Mouse (Mus musculus): ENCODE data around the gene Fasl.

- TF ChIP-seq CTCF (IDR thresholded peaks at IDR 0.05; ENCODE audit: low read depth, low read length) = no peak
- TF ChIP-seq GATA1 (IDR thresholded peaks at IDR 0.05; ENCODE audit: borderline replicate concordance, low read length) = no peak
- TF ChIP-seq GATA2 (IDR thresholded peaks at IDR 0.05; ENCODE audit: borderline replicate concordance, low read depth, low read length) = no peak
- TF ChIP-seq TAL1 (conservative IDR thresholded peaks at IDR 0.05; ENCODE audit: low read depth, low read length) = no peak
- TF ChIP-seq POLR2AphosphoS5 (IDR thresholded peaks at IDR 0.05; ENCODE audit: insufficient replicate concordance, low read depth, low read length) = no peak
Measured at GRCm38 (mm10) chr1:161748685-161749084, 39.6 kb downstream of the Fasl start.

Data from G1E (cell line).